Mouse (Mus musculus): ENCODE results near the gene Pou2f2. TPM values are rescaled to one million over a fixed set of nuclear protein-coding genes. Genes with fewer than 3 reads are reported as not detected.

The Pou2f2 gene
- polyA plus RNA-seq, 1 experiment from 2014 or later = 2.9 TPM

GRCm38 (mm10) chr7:25112956-25113603 is 66.4 kb downstream of the Pou2f2 start:
- WGBS (ENCODE audit: insufficient replicate concordance) = 74% methylated on average over 16 of the region's 16 CpGs

GRCm38 (mm10) chr7:25112178-25112955 is 67.2 kb downstream of the Pou2f2 start:
- 75% methylated on average over 17 of the region's 17 CpGs for WGBS (ENCODE audit: insufficient replicate concordance)
- H3K36me3 ChIP-seq (replicated peaks; ENCODE audit: insufficient read depth, low read length) = no peaks in the 10 kb centered on the region
- H3K27ac ChIP-seq (ENCODE audit: low read depth) = no peak overlapping the region
- ATAC-seq (0 out of 2 replicates have a peak, but pooled peaks have one; percentile 21), DNase-seq (no peak)
- no peaks in the 10 kb centered on the region for H3K9me3 ChIP-seq (ENCODE audit: low read length)
- no peak overlapping the region for H3K9ac ChIP-seq (replicated peaks)
- H3K4me1 ChIP-seq (ENCODE audit: insufficient read depth) = no peaks in the 10 kb centered on the region
- H3K4me3 ChIP-seq (ENCODE audit: low read depth, low read length) = no peak overlapping the region
- H3K4me2 ChIP-seq (ENCODE audit: low read depth, low read length) = no peak overlapping the region
- no peaks in the 10 kb centered on the region for H3K27me3 ChIP-seq (ENCODE audit: insufficient read depth, low read length)
- TF ChIP-seq CTCF (IDR thresholded peaks at IDR 0.05; ENCODE audit: low read depth) (no peak), EP300 (IDR thresholded peaks at IDR 0.05; ENCODE audit: low read depth) (no peak)

More at GRCm38 (mm10) chr7:25112956-25113603, 66.4 kb downstream of the Pou2f2 start:
- no peaks in the 10 kb centered on the region for H3K27me3 ChIP-seq (ENCODE audit: insufficient read depth, low read length)
- no peak overlapping the region for H3K4me2 ChIP-seq (ENCODE audit: low read depth, low read length)
- H3K27ac ChIP-seq (ENCODE audit: low read depth) = no peak overlapping the region
- no peak for DNase-seq
- TF ChIP-seq CTCF (IDR thresholded peaks at IDR 0.05; ENCODE audit: low read depth) (no peak), EP300 (IDR thresholded peaks at IDR 0.05; ENCODE audit: low read depth) (no peak)
- H3K4me1 ChIP-seq (ENCODE audit: insufficient read depth) = no peaks in the 10 kb centered on the region
- no peak overlapping the region for H3K9ac ChIP-seq (replicated peaks)
- no peaks in the 10 kb centered on the region for H3K9me3 ChIP-seq (ENCODE audit: low read length)
- H3K36me3 ChIP-seq (replicated peaks; ENCODE audit: insufficient read depth, low read length) = no peaks in the 10 kb centered on the region
- no peak overlapping the region for H3K4me3 ChIP-seq (ENCODE audit: low read depth, low read length)
- ATAC-seq = no peak

GRCm38 (mm10) chr7:25110336-25110735 is 69.2 kb downstream of the Pou2f2 start:
- no peak overlapping the region for H3K4me3 ChIP-seq (ENCODE audit: low read depth, low read length)
- no peaks in the 10 kb centered on the region for H3K4me1 ChIP-seq (ENCODE audit: insufficient read depth)
- H3K9me3 ChIP-seq (ENCODE audit: low read length) = no peaks in the 10 kb centered on the region
- DNase-seq (no peak), ATAC-seq (no peak)
- no peak overlapping the region for H3K4me2 ChIP-seq (ENCODE audit: low read depth, low read length)
- WGBS (ENCODE audit: insufficient replicate concordance) = 83% methylated on average over 9 of the region's 9 CpGs
- no peaks in the 10 kb centered on the region for H3K36me3 ChIP-seq (replicated peaks; ENCODE audit: insufficient read depth, low read length)
- no peaks in the 10 kb centered on the region for H3K27me3 ChIP-seq (ENCODE audit: insufficient read depth, low read length)
- TF ChIP-seq CTCF (IDR thresholded peaks at IDR 0.05; ENCODE audit: low read depth) (no peak), EP300 (IDR thresholded peaks at IDR 0.05; ENCODE audit: low read depth) (no peak)
- no peak overlapping the region for H3K9ac ChIP-seq (replicated peaks)
- no peak overlapping the region for H3K27ac ChIP-seq (ENCODE audit: low read depth)

- no peaks in the 10 kb centered on the region for H3K4me1 ChIP-seq (ENCODE audit: insufficient read depth)
- ATAC-seq (no peak), DNase-seq (no peak)
- H3K36me3 ChIP-seq (replicated peaks; ENCODE audit: insufficient read depth, low read length) = no peaks in the 10 kb centered on the region
- H3K9ac ChIP-seq (replicated peaks) = no peak overlapping the region
- H3K4me2 ChIP-seq (ENCODE audit: low read depth, low read length) = no peak overlapping the region
- H3K9me3 ChIP-seq (ENCODE audit: low read length) = no peaks in the 10 kb centered on the region
- H3K4me3 ChIP-seq (ENCODE audit: low read depth, low read length) = no peak overlapping the region
- no peaks in the 10 kb centered on the region for H3K27me3 ChIP-seq (ENCODE audit: insufficient read depth, low read length)
- H3K27ac ChIP-seq (ENCODE audit: low read depth) = no peak overlapping the region
- no peak for TF ChIP-seq CTCF (IDR thresholded peaks at IDR 0.05; ENCODE audit: low read depth)
- 75% methylated on average over 12 of the region's 12 CpGs for WGBS (ENCODE audit: insufficient replicate concordance)
Measured at GRCm38 (mm10) chr7:25109355-25109754, 70.2 kb downstream of the Pou2f2 start.

DNA sequence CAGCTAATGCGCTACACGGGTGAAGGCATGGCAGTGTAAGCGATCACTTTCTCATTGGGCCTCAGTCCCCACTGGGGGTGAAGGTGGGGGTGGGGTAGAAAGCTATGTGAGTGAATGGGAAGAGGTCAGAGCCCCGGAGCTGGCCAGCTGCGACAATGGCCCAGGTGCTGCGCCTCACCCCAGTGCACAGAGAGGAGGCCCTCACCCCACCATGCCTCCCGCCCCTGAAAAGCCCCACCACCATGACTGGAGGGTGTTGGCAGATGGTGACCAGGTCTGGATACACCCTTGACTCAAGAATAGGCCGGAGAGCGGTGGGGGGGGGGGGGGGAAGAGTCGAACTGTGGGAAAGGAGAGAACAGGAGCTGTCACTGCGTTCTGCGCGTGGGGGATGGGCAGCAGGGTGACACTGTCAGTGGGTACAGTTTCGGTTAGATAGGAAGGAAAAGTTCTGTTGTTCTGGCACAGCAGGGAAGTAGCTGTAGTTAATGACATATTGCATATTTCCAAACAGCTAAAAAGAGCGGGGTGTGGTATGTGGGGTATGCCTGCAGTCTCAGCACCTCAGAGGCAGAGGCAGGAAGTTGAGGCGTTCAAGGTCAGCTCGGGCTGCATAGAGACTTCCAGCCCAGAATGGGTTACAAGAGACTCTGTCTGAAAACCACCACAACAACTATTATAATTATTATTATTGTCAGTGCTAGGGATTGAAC is 72.6 kb downstream of the Pou2f2 start:
- peak; percentile 63 for ATAC-seq
- Histone ChIP-seq H3K27me3 (ENCODE audit: insufficient read depth, low read length) (no peaks in the 10 kb centered on the region), H3K4me3 (ENCODE audit: low read depth, low read length) (no peak overlapping the region), H3K9me3 (ENCODE audit: low read length) (no peaks in the 10 kb centered on the region), H3K27ac (ENCODE audit: low read depth) (peak overlapping the region; percentile 45; the same call in 1 of the 2 replicates), H3K36me3 (replicated peaks; ENCODE audit: insufficient read depth, low read length) (no peaks in the 10 kb centered on the region), H3K9ac (replicated peaks) (no peak overlapping the region), H3K4me1 (ENCODE audit: insufficient read depth) (no peaks in the 10 kb centered on the region), H3K4me2 (ENCODE audit: low read depth, low read length) (no peak overlapping the region)
- TF ChIP-seq CTCF (IDR thresholded peaks at IDR 0.05; ENCODE audit: low read depth) (no peak), EP300 (IDR thresholded peaks at IDR 0.05; ENCODE audit: low read depth) (no peak)
- peak; percentile 62 for DNase-seq
- 22% methylated on average over 16 of the region's 17 CpGs for WGBS (ENCODE audit: insufficient replicate concordance)
